Mouse (Mus musculus): ENCODE data around the gene Hdac7. TPM values are rescaled to one million over a fixed set of nuclear protein-coding genes. Genes with fewer than 3 reads are reported as not detected.

The Hdac7 gene
- polyA plus RNA-seq, 1 experiment: 14.4 TPM

DNA sequence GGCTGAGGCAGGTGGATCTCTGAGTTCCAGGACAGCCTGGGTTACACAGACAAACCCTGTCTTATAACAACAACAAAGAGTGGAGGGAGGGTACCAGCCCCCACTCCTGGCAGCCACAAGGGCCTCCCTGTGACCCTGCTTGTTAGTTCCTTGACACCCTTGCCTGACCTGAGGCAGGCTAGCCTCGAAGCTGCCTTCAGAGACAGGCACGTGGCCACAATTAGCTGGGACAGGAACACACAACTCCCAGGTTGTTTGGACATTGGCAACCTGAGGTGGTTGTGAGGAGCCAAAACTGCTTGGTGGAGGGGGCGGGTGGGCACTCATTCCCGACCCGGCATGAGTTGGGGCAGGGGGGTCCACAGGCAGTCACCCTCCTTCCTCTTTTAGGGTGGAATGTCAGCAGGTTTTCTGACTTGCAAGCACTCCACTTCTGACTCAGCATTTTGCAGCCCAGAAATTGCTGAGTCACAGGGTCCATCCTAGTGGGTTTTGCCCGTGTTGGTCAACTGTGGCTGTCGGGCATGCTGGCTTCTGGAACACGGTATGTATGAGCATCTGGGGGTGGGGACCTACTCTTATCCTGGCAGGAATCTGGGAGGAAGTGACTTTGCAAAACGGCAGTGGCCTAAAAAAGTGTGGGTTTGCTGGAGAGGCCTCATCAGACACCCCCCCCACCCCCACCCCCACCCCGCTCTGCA lies 57.7 kb downstream of the Hdac7 start:
- Histone ChIP-seq H3K9ac (ENCODE audit: low read depth, poor library complexity, severe bottlenecking) (no peak overlapping the region), H3K36me3 (ENCODE audit: control insufficient read depth, insufficient read depth, low read length, poor library complexity, severe bottlenecking) (no peaks in the 10 kb centered on the region), H3K4me1 (ENCODE audit: control insufficient read depth, insufficient read depth, low read length) (peaks cover 4% of the 10 kb centered on the region), H3K4me3 (ENCODE audit: low read depth, low read length) (no peak overlapping the region), H3K9me3 (replicated peaks; ENCODE audit: control insufficient read depth, insufficient read depth, low read length, poor library complexity, severe bottlenecking) (no peaks in the 10 kb centered on the region), H3K27ac (ENCODE audit: insufficient read depth, low read length) (no peak overlapping the region), H3K27me3 (ENCODE audit: control insufficient read depth, insufficient read depth, low read length, poor library complexity, severe bottlenecking) (no peaks in the 10 kb centered on the region)
- no peak for TF ChIP-seq CTCF (IDR thresholded peaks at IDR 0.05; ENCODE audit: low read depth, low read length)
- no peak for TF ChIP-seq EP300 (IDR thresholded peaks at IDR 0.05; ENCODE audit: insufficient read depth, low read depth, low read length)

DNA sequence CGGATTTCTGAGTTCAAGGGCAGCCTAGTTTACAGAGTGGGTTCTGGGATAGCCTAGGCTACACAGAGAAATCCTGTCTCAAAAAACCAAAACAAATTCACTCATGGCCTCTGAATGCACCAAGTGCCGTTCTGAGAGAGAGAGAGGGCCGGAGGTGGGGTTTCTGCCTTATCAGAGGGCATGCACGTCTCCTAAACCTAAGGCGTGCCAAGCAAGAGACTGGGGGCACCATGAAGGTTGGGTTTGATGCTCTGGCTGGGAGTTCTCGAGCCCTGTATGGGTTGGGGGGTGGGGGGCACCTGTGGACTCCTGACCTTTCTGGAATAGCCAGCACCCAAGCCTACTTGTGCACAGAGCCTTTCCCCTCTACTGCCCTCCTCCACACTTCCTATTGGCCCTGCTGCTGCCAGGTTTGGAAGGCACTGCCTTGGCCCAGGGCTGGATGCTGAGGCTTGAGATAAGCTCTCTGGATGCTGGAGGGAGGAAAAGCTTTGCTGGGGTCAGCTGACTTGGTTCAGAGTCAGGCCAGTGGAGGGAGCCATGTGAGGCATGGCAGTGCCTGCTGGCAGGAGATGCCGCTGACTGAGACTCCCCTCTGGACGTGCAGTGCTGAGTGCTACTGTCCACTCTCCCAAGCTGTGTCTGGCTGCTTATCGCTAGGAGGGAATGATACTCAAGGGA lies 58.4 kb downstream of the Hdac7 start:
- H3K4me1 ChIP-seq (ENCODE audit: control insufficient read depth, insufficient read depth, low read length): peaks cover 4% of the 10 kb centered on the region
- TF ChIP-seq EP300 (IDR thresholded peaks at IDR 0.05; ENCODE audit: insufficient read depth, low read depth, low read length): no peak
- no peak for TF ChIP-seq POLR2A (IDR thresholded peaks at IDR 0.05; ENCODE audit: insufficient read depth, low read length)
- no peak for TF ChIP-seq CTCF (IDR thresholded peaks at IDR 0.05; ENCODE audit: low read depth, low read length)
- H3K9ac ChIP-seq (ENCODE audit: low read depth, poor library complexity, severe bottlenecking): no peak overlapping the region
- H3K4me3 ChIP-seq (ENCODE audit: low read depth, low read length): no peak overlapping the region
- H3K27me3 ChIP-seq (ENCODE audit: control insufficient read depth, insufficient read depth, low read length, poor library complexity, severe bottlenecking): no peaks in the 10 kb centered on the region
- no peaks in the 10 kb centered on the region for H3K36me3 ChIP-seq (ENCODE audit: control insufficient read depth, insufficient read depth, low read length, poor library complexity, severe bottlenecking)
- H3K9me3 ChIP-seq (replicated peaks; ENCODE audit: control insufficient read depth, insufficient read depth, low read length, poor library complexity, severe bottlenecking): no peaks in the 10 kb centered on the region
- no peak overlapping the region for H3K27ac ChIP-seq (ENCODE audit: insufficient read depth, low read length)

DNA sequence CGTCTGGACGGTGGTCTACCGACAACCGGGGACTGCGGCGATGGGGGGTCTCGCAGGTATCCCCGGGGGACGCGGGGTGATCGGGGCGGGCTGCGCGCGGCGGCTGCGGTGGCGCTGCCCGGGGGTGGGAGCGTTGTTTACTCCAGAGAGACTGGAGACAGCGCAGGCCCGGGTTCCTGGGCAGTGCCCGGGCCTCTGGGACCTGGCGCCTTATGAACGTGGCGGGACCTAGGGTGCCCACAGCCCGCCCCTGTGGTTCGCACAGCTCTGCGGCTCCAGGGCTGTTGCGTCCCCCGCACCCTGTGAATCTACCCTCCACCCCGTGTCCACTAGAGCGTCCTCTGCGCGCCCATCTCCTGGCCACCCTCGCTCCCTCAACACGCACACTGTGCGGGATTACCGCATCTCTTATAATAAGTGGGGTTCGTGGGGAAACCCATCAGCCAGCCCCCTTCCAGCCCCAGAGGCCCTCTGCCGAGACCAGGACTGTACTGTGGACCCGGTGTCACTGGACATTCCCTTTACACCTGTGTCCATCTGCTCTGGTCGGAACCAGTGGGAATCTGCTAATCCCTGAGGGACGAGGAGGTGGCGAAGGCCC lies 59.6 kb downstream of the Hdac7 start:
- H3K4me3 ChIP-seq (ENCODE audit: low read depth, low read length): peak overlapping the region; percentile 95
- no peaks in the 10 kb centered on the region for H3K9me3 ChIP-seq (replicated peaks; ENCODE audit: control insufficient read depth, insufficient read depth, low read length, poor library complexity, severe bottlenecking)
- peaks cover 4% of the 10 kb centered on the region for H3K4me1 ChIP-seq (ENCODE audit: control insufficient read depth, insufficient read depth, low read length)
- peak overlapping the region; percentile 91 for H3K9ac ChIP-seq (ENCODE audit: low read depth, poor library complexity, severe bottlenecking)
- no peak overlapping the region for H3K27ac ChIP-seq (ENCODE audit: insufficient read depth, low read length)
- H3K36me3 ChIP-seq (ENCODE audit: control insufficient read depth, insufficient read depth, low read length, poor library complexity, severe bottlenecking): no peaks in the 10 kb centered on the region
- no peak for TF ChIP-seq POLR2A (IDR thresholded peaks at IDR 0.05; ENCODE audit: insufficient read depth, low read length)
- TF ChIP-seq EP300 (IDR thresholded peaks at IDR 0.05; ENCODE audit: insufficient read depth, low read depth, low read length): no peak
- no peak for TF ChIP-seq CTCF (IDR thresholded peaks at IDR 0.05; ENCODE audit: low read depth, low read length)
- no peaks in the 10 kb centered on the region for H3K27me3 ChIP-seq (ENCODE audit: control insufficient read depth, insufficient read depth, low read length, poor library complexity, severe bottlenecking)

DNA sequence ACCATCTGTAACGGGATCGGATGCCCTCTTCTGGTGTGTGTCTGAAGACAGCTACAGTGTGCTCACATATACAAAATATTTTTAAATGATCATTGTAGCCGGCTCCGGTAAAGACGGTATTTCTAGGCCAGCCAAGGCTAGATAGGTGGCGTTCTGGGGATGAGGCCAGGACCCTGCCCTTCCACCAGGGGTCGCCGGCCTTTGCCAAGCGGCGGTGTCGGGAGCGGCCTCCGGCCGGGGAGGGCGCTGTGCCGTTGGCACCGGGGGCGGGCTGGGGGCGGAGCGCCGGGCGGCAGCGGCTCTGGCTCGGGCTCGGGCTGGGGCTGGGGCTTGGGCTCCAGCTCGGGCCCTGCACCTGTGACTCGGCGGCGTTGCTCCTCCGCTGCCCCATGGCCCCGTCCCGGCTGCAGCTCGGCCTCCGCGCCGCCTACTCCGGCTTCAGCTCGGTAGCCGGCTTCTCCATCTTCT lies 60.2 kb downstream of the Hdac7 start:
- TF ChIP-seq CTCF (IDR thresholded peaks at IDR 0.05; ENCODE audit: low read depth, low read length) (peak; percentile 92), EP300 (IDR thresholded peaks at IDR 0.05; ENCODE audit: insufficient read depth, low read depth, low read length) (no peak)
- no peaks in the 10 kb centered on the region for H3K27me3 ChIP-seq (ENCODE audit: control insufficient read depth, insufficient read depth, low read length, poor library complexity, severe bottlenecking)
- no peak overlapping the region for H3K27ac ChIP-seq (ENCODE audit: insufficient read depth, low read length)
- peak overlapping the region; percentile 95 for H3K4me3 ChIP-seq (ENCODE audit: low read depth, low read length)
- no peaks in the 10 kb centered on the region for H3K36me3 ChIP-seq (ENCODE audit: control insufficient read depth, insufficient read depth, low read length, poor library complexity, severe bottlenecking)
- H3K4me1 ChIP-seq (ENCODE audit: control insufficient read depth, insufficient read depth, low read length): peaks cover 4% of the 10 kb centered on the region
- no peaks in the 10 kb centered on the region for H3K9me3 ChIP-seq (replicated peaks; ENCODE audit: control insufficient read depth, insufficient read depth, low read length, poor library complexity, severe bottlenecking)
- H3K9ac ChIP-seq (ENCODE audit: low read depth, poor library complexity, severe bottlenecking): peak overlapping the region; percentile 91

DNA sequence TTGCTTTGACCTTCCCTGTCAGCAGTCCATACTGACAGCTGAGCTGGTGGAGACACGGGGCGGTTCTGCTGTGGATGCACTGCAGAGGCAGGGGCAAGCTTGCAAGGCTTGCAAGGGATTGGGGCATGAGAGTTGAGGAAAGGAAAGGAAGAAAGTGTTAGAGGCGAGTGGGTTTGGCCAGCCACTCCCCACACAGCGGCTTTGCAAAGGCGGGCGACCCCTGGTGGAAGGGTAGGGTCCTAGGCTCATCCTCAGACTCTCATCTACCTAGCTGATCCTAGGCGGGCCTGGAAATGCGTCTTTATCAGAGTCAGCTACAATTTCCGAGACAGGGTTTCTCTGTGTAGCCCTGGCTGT lies 61.6 kb downstream of the Hdac7 start:
- H3K36me3 ChIP-seq (ENCODE audit: control insufficient read depth, insufficient read depth, low read length, poor library complexity, severe bottlenecking): no peaks in the 10 kb centered on the region
- no peak overlapping the region for H3K27ac ChIP-seq (ENCODE audit: insufficient read depth, low read length)
- no peak overlapping the region for H3K9ac ChIP-seq (ENCODE audit: low read depth, poor library complexity, severe bottlenecking)
- TF ChIP-seq EP300 (IDR thresholded peaks at IDR 0.05; ENCODE audit: insufficient read depth, low read depth, low read length): no peak
- peak; percentile 80 for TF ChIP-seq CTCF (IDR thresholded peaks at IDR 0.05; ENCODE audit: low read depth, low read length)
- H3K4me3 ChIP-seq (ENCODE audit: low read depth, low read length): peak overlapping the region; percentile 21
- no peaks in the 10 kb centered on the region for H3K27me3 ChIP-seq (ENCODE audit: control insufficient read depth, insufficient read depth, low read length, poor library complexity, severe bottlenecking)
- H3K4me1 ChIP-seq (ENCODE audit: control insufficient read depth, insufficient read depth, low read length): peaks cover 4% of the 10 kb centered on the region
- no peaks in the 10 kb centered on the region for H3K9me3 ChIP-seq (replicated peaks; ENCODE audit: control insufficient read depth, insufficient read depth, low read length, poor library complexity, severe bottlenecking)
